Mouse (Mus musculus) thymus, adult 2 months (tissue): ENCODE measurements around the gene Synpo2l.

Source experiments
- CTCF ChIP-seq: fragments of 200-500 bp; IDR thresholded peaks from 2 replicates; pipeline ENCODE4 v1.5.1; 2012; ENCODE audit warnings: mild to moderate bottlenecking, control low read depth, low read length, moderate library complexity, borderline replicate concordance; ENCODE audit not compliant: control insufficient read depth, poor library complexity, insufficient read depth; ENCODE audit errors: extremely low read depth
- POLR2A ChIP-seq: fragments of 200-500 bp; IDR thresholded peaks from 2 replicates; pipeline ENCODE4 v1.6.1; 2012; ENCODE audit warnings: mild to moderate bottlenecking, low read length, control low read depth, moderate library complexity; ENCODE audit not compliant: control insufficient read depth, poor library complexity, insufficient read depth; ENCODE audit errors: extremely low read depth

DNA sequence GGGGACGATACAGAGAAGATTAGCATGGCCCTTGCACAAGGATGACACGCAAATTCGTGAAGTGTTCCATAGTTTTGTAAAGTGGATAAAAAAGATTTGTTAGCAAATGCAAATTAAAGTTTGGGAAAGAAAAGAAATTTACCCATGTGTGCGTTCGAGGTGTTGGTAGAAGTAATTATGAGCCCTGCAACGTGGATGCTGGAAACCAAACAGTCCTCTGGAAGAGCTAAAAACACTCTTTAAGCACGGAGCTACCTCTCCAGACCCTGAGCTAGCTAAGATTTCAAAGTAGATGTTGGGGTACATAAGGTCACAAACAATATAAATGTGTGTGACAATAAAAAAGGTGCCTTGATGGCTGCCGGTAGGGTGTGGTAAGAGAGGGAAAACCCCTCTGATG is 33.4 kb upstream of the Synpo2l start:
- TF ChIP-seq CTCF (no peak), POLR2A (no peak)
